Mouse (Mus musculus): ENCODE measurements around the gene Matn4.

Matn4 gene

DNA sequence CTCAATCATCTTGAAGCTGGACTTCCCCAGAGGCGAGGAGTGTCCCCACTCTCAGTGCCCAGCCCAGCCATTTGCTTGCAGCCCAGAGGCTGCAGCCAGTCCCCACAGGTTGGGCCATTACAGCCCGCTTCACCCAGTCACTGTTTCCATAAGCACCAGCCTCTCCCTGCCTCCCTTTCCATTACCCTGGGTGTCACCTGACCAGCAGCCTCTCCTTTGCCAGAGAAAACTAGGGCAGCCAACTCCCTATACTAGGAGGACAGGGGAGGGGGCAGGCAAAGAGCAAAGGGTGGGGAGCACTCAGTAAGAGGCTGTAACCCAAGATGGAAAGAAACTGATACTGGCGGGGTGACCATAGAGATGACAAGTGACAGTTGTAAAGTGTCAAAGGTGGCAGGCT, 32.0 kb upstream of the Matn4 start:
- in situ Hi-C loops (cut with MboI, MseI), result loop anchor here (25.0 kb wide), 1 partner anchor 300 kb away; the partner anchor contains the start of genes Dnttip1 and Wfdc3

DNA sequence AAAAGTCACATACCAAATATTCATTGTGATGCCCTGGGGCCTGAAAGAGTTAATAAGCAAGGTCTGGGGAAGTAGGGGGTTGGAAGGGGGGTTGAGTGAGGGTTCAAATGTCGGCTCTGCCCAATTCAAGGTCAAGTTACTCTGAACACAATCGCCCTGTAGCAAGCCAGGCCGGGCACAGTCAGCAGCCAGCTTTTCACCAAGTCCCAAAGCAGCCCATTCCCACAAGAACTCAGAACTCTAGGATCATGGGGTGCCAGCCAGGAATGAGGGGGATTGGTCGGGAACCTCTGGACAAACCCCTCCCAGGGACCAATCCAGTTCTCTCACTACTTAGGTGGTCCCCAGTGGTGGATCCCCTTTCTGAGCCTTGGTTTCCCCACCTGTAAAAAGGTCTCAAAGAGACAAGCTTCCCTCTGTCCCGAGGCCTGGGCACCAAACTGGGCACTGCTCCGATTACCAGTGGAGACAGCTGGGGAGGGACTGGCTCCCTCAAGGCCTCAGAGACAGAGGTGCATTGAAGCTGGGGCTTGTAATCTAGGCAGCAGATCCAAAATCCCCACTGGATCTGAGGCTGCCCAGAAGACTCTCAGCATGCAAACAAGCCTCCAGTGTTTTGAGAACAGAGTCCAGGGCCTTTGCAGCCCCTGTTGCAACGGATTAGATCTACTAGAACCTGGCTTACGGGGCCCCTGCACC, 31.4 kb upstream of the Matn4 start:
- in situ Hi-C loops (cut with MboI, MseI), result loop anchor here (25.0 kb wide), 1 partner anchor 301 kb away; the partner anchor contains the start of genes Dnttip1 and Wfdc3

DNA sequence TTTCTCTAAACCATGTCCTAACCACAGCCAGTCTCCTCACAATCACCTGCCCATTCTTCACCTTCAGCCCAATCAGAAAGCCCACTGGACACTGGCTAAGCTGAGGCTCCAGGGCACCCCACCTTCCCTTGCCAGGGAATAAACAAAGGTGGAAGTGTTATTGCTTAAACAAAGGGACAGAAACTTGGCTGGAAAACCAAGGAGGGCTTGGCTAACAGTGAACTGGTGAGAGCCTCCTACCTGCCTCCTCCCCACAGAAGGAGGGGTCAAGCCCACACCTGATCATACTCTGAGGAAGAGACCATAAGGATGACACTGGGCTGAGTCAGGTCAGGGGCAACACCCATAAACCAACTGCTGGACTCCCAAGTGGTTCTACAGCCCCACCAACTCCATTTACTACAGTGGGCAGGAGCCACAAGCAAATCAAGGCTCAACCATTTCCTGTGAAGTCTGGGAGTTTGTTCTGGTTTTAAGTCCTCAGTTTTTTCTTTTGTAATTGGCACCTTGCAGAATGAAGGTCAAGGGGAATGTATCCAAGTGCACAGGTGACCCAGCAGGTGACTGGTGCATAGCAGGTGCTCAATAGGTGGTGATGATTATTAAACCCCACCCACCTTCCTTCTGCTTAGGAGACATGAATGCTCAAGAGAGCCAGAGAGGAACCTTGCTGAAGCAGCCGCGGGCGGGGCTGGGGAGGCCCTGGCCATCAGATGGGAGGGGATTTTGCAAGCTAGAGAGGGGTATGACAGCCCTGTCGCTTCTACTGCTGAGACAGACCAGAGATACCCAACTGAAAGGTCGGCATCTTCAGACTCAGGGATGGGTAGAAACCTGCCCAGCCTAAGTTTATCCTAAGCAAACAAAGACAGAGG, 30.5 kb upstream of the Matn4 start:
- in situ Hi-C loops (cut with MboI, MseI), result loop anchor here (25.0 kb wide), 1 partner anchor 302 kb away; the partner anchor contains the start of genes Dnttip1 and Wfdc3

- in situ Hi-C loops (cut with MboI, MseI), result loop anchor here (25.0 kb wide), 1 partner anchor 303 kb away; the partner anchor contains the start of genes Dnttip1 and Wfdc3
Observed at GRCm38 (mm10) chr2:164434681-164435080, 29.7 kb upstream of the Matn4 start.

DNA sequence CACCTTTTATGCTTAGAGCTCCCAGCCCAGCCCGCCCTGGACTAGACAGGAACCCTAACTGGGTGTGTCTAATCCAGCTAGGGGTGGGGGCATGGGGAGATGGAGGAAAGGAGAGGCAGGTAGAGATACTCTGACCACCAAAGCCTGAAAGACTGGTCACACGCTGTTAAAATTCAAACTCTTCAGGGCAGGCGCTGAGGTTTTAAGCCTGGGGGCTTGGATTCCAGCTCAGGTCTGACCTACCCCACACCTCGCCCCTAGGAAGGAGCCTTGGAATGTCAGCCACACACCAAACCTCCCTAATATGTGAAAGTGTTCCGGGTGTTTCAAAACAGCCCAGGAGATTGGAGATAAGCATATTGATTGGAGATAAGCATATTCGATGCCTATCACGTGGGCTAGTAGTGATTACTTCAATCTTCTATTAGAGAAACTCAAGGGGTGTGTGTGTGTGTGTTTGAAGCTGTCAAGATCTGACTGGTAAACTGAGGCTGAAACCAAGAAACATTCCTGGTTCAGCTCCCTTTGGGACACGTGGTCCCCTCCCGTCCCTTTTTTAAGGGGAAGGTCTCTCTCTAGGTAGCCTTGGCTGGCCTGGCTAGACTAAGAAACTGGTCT, 28.4 kb upstream of the Matn4 start:
- in situ Hi-C loops (cut with MboI, MseI), result loop anchor here (25.0 kb wide), 1 partner anchor 304 kb away; the partner anchor contains the start of genes Dnttip1 and Wfdc3

DNA sequence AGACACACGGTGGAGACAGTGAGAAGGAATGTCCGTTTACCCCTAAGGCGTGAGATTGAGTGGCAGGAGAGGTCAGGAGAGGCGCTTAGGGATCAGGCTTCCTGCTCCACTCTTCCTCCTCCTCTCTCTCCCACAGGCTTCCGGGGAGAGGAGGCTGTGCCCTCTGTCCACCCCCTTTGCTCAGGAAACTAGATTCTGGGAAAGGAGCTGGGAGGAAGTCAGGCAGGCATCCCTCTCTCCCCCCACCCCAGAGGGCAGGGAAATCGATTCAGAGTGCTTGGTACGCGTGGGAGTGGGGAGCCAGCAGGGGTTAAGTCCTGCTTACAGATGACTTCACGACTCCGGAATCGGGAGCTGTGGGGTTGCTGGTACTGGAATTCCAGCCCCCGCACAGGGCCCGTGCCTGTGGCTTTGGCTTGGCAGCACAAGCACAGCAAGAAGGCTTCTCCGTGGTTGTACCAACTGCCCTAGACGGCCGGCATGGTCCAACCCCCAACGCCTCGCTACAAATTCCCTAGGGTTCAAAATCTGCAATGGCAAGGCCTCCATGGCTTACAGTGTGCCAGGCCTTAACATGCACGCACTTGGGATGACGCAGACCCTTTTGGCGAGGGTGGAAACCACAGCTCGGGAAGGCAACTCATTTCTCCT, 27.7 kb upstream of the Matn4 start:
- in situ Hi-C loops (cut with MboI, MseI), result loop anchor here (25.0 kb wide), 1 partner anchor 305 kb away; the partner anchor contains the start of genes Dnttip1 and Wfdc3

- in situ Hi-C loops (cut with MboI, MseI), result loop anchor here (25.0 kb wide), 1 partner anchor 305 kb away; the partner anchor contains the start of genes Dnttip1 and Wfdc3
Observed at GRCm38 (mm10) chr2:164431676-164432465, 26.9 kb upstream of the Matn4 start.

DNA sequence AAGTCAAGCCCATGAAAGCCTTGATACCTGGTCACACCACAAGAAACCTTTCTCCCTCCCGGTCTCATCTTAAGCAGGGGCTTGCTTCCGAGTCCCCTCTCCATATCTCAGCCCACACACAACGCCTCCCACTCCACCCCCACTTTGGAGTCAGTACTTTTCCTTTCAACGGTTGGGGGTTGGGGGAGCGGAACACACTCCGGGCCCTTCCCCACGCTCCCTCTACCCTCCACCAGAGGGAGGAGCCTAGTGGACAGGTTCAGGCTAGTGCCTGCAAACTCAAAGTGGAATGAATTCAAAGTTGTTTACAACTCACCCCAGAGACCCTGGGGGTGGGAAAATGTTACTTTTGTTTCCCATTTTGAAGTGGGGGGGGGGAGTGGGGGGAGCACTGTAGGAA, 25.7 kb upstream of the Matn4 start:
- in situ Hi-C loops (cut with MboI, MseI), result loop anchor here (25.0 kb wide), 1 partner anchor 307 kb away; the partner anchor contains the start of genes Dnttip1 and Wfdc3

DNA sequence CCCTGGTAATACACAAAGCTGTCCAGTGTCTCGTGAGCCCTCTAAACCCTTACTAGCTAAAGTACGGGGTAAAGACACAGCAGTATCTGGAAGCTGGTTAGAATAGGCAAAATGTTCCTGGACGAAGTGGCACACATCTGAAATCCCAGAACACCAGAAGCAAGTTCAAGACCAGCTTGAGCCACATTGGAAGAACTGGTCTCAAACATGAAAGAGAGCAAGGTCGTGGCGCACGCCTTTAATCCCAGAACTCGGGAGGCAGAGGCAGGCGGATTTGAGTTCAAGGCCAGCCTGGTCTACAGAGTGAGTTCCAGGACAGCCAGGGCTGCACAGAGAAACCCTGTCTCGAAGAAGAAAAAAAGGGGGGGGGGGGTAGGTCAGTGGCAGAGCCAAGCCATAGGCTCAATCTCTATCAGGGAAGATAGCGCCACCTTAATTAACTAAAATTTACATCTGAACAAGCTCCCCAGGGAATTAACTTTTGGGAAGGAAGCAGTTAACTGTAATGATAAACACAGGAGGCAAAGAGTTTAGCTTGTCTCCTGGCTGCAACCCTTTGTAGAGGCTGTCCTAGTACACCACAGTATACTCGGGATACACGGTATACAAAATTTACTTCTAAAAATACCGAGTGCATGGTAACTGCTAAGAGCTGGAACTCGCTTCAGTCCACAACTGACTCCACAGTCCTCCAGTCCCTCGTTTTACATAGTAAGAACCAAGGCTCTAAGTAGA, 25.1 kb upstream of the Matn4 start:
- in situ Hi-C loops (cut with MboI, MseI), result loop anchor here (25.0 kb wide), 1 partner anchor 307 kb away; the partner anchor contains the start of genes Dnttip1 and Wfdc3

DNA sequence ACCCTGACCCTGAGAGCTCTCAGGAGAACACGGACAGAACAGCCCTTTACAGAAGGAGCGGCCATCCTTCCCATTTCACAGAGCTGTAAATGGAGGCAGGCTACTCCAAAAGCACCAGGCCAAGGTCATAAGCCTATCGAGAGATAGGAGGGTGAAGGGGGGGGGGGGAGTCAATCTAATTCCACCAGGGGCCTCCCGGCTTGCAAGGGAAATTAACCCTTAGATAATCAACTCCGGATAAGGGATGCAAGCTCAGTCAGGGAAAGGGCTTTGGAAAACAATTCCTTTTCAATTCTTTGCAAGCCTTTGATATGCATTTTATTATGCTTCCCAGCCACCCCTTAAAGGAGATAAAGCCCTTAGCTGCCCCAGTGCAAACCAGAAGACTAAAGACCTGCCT, 23.5 kb upstream of the Matn4 start:
- in situ Hi-C loops (cut with MboI, MseI), result loop anchor here (25.0 kb wide), 1 partner anchor 309 kb away; the partner anchor contains the start of genes Dnttip1 and Wfdc3

DNA sequence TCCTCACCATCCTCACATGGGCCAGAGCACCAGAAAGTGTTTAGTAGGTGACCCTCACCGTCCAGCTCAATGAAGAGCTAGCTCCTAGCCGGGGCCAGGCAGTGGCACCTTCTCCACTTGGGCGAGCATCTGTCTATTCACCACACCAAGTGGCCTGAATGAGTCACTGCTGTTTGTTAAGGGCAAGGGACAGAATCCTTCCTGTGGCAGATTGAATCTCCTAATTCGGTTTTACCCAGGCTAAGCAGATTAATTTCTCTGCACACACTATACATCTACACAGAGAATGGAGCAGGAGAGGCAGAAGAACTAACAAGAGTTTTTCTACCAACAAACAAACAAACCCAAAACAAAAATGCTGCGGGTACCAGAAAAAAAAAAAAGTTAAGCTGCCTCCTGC, 22.0 kb upstream of the Matn4 start:
- in situ Hi-C loops (cut with MboI, MseI), result loop anchor here (25.0 kb wide), 1 partner anchor 310 kb away; the partner anchor contains the start of genes Dnttip1 and Wfdc3

GRCm38 (mm10) chr2:164426121-164426520, 21.2 kb upstream of the Matn4 start:
- in situ Hi-C loops (cut with MboI, MseI), result loop anchor here (25.0 kb wide), 1 partner anchor 311 kb away; the partner anchor contains the start of genes Dnttip1 and Wfdc3

DNA sequence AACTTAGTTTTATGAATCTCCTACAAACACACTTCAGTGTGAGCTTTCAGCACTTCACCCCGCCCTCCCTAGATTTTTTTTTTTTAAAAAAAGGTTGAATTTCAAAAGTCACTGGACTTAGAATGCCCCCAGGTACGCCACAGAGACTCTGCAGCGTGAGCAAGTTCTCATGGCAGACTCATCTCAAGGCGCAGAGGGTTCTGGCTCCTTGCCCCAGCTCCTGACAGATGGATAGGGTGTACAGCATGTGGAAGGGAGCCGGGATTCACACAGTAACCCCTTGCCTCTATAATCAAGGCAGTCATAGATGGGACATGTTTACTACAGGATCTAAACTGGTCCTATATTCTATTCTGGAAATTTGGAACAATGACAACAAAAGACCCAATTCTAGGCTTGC, 20.4 kb upstream of the Matn4 start:
- in situ Hi-C loops (cut with MboI, MseI), result loop anchor here (25.0 kb wide), 1 partner anchor 312 kb away; the partner anchor contains the start of genes Dnttip1 and Wfdc3

- in situ Hi-C loops (cut with MboI, MseI), result no loop called here
Observed at GRCm38 (mm10) chr2:164424406-164424805, 19.4 kb upstream of the Matn4 start.

- in situ Hi-C loops (cut with MboI, MseI), result no loop called here
Observed at GRCm38 (mm10) chr2:164423464-164423863, 18.5 kb upstream of the Matn4 start.

DNA sequence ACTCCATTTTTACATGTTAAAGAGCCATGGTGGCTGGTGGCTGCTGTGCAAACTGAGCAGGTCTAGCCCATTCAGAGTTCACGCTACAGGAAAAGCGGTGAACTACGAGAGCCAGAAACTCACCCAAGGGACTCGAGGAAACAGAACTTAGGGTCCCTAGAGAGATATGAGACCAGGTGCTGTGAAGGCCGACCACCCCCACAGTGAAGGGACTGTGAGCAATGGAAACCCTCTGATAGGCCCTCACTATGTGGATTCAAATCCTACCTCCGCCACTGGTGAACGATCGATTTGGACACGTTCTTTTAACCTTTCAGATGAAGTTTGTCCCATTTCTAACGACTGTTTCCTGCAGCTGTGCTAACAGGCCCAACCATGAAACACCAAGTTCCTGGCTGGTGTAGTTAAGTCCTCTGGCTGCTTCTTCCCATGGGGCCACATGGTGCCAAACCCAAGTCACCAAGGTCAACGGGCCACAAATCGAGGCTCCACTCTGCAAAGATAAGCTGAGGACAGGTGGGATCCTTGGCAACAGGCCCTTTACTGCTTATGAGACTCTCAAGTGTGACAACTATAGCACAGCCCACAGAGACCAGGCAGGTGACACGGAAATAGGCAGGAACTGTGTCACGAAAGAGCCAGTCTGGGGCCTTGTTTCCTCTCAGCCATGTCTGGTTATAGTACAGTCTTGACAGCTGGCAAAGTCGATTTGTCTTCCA, 17.9 kb upstream of the Matn4 start:
- in situ Hi-C loops (cut with MboI, MseI), result no loop called here

DNA sequence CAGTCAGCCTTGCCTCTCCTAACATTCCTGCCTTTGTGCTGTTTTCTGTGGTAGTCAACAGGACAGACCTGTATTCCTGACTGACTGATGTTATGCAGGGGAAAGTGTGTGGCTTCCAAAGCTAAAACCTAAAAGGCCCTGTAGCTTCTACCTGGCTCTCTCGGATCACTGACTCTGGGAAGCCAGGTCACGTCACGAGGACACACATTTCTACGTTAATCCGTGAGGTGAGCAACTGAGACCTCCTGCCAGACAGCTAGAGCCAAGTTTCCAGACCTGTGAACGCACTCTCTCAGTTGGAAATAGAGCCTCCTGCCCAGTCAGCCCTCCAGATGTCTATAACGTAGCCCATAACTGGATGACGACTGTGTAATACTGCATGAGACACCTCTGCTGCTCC, 17.0 kb upstream of the Matn4 start:
- in situ Hi-C loops (cut with MboI, MseI), result no loop called here

DNA sequence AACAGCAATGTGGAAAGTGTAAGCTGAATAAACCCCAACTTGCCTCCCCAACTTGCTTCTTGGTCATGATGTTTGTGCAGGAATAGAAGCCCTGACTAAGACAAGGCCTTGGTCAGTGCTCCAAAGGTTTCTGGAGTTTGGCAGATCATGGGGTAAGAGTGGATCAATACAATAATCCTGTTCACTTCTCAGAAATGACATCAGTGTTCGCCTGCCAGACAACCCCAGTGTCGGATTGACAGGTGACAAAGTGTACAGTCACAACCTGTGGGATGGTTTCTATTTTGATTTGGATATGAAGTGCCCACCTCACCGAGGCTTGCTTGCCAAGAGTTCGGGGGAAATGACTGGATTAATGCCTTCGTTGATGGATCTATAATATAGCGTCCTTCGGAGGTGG, 16.3 kb upstream of the Matn4 start:
- in situ Hi-C loops (cut with MboI, MseI), result no loop called here

DNA sequence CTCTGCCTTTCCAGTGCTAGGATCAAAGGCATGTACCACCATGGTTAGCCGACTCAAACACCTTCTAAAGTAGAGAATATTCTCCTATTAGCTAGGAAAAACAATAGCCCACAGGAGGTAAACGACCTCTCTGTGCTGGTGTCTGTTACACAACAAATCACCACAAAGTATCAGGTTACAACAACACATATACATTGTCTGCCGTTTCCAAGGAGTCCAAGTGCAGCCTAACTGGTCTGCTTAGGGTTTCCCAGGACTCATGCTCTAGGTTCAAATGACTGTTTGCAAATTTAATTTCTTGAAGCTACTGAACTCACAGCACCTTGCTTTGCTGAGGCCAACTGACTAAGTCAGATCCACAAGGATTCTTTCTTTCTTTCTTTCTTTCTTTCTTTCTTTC, 14.5 kb upstream of the Matn4 start:
- in situ Hi-C loops (cut with MboI, MseI), result no loop called here
